Mouse (Mus musculus): ENCODE measurements at regions not wholly inside any gene's neighbourhood (a gene's known extent, or its start where the extent isn't known, plus 50 kb on each side); places are given as distances from the start of the nearest gene placed in this dataset.
"Not testable (repeated sequence)": the region's sequence is repeated elsewhere in the genome, so short reads cannot be mapped to it uniquely, and the experiment has no call there.

- Histone ChIP-seq H3K9me3 (no peaks in the 10 kb centered on the region), H3K36me3 (replicated peaks) (no peaks in the 10 kb centered on the region), H3K4me1 (peaks cover 12% of the 10 kb centered on the region), H3K27me3 (replicated peaks) (no peaks in the 10 kb centered on the region), H3K9ac (no peak overlapping the region), H3K27ac (peak overlapping the region; percentile 50; the same call in 1 of the 2 replicates), H3K4me3 (no peak overlapping the region), H3K4me2 (no peak overlapping the region)
- WGBS: 15% methylated on average over 1 of the region's 1 CpGs
- ATAC-seq (replicated peaks): peak; percentile 89
Observed at GRCm38 (mm10) chr10:25677889-25678288, 141.8 kb upstream of the Smlr1 start.

GRCm38 (mm10) chr10:25675368-25675767 lies 139.3 kb upstream of the Smlr1 start:
- Histone ChIP-seq H3K4me2 (no peak overlapping the region), H3K36me3 (replicated peaks) (no peaks in the 10 kb centered on the region), H3K9ac (no peak overlapping the region), H3K4me1 (peaks cover 12% of the 10 kb centered on the region), H3K27me3 (replicated peaks) (no peaks in the 10 kb centered on the region), H3K27ac (no peak overlapping the region), H3K9me3 (no peaks in the 10 kb centered on the region), H3K4me3 (no peak overlapping the region)
- no peak for ATAC-seq (replicated peaks)
- 78% methylated on average over 10 of the region's 10 CpGs for WGBS

DNA sequence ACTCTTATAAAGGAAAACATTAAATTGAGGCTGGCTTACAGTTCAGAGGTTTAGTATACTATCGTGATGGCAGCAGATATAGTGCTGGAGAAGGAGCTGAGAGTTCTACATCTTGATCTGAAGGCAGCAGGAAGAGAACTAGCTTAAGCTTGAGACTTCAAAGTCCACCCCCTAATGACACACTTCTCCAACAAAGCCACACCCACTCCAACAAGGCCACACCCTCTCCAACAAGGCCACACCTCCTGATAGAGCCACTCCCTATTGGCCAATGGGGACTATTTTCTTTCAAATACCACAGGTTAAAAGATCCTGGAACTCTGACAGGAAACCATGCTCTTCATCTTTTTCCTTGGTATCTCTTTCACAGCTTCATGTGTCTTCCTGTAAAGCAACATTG lies 134.0 kb upstream of the Smlr1 start:
- H3K27me3 ChIP-seq (replicated peaks): no peaks in the 10 kb centered on the region
- H3K4me1 ChIP-seq: no peaks in the 10 kb centered on the region
- no peak overlapping the region for H3K9ac ChIP-seq
- no peak overlapping the region for H3K4me3 ChIP-seq
- no peaks in the 10 kb centered on the region for H3K36me3 ChIP-seq (replicated peaks)
- WGBS: 91% methylated on average over 1 of the region's 1 CpGs
- no peak overlapping the region for H3K4me2 ChIP-seq
- H3K27ac ChIP-seq: no peak overlapping the region
- no peaks in the 10 kb centered on the region for H3K9me3 ChIP-seq
- no peak for ATAC-seq (replicated peaks)

- Histone ChIP-seq H3K4me1 (no peaks in the 10 kb centered on the region), H3K36me3 (replicated peaks) (no peaks in the 10 kb centered on the region), H3K27ac (no peak overlapping the region), H3K4me3 (no peak overlapping the region), H3K4me2 (no peak overlapping the region), H3K27me3 (replicated peaks) (no peaks in the 10 kb centered on the region), H3K9ac (no peak overlapping the region), H3K9me3 (no peaks in the 10 kb centered on the region)
- no peak; the same call in 1 of the 2 replicates for ATAC-seq (replicated peaks)
- WGBS: 72% methylated on average over 16 of the region's 16 CpGs
Observed at GRCm38 (mm10) chr10:25652742-25653563, 116.9 kb upstream of the Smlr1 start.

GRCm38 (mm10) chr10:25647740-25648139 lies 111.7 kb upstream of the Smlr1 start:
- H3K36me3 ChIP-seq (replicated peaks): no peaks in the 10 kb centered on the region
- no peak overlapping the region for H3K4me2 ChIP-seq
- no peaks in the 10 kb centered on the region for H3K9me3 ChIP-seq
- peaks cover under 1% of the 10 kb centered on the region; the same call in 1 of the 2 replicates for H3K4me1 ChIP-seq
- no peak overlapping the region for H3K4me3 ChIP-seq
- WGBS: 87% methylated on average over 1 of the region's 1 CpGs
- no peak for ATAC-seq (replicated peaks)
- H3K27me3 ChIP-seq (replicated peaks): no peaks in the 10 kb centered on the region
- H3K27ac ChIP-seq: no peak overlapping the region
- no peak overlapping the region for H3K9ac ChIP-seq

DNA sequence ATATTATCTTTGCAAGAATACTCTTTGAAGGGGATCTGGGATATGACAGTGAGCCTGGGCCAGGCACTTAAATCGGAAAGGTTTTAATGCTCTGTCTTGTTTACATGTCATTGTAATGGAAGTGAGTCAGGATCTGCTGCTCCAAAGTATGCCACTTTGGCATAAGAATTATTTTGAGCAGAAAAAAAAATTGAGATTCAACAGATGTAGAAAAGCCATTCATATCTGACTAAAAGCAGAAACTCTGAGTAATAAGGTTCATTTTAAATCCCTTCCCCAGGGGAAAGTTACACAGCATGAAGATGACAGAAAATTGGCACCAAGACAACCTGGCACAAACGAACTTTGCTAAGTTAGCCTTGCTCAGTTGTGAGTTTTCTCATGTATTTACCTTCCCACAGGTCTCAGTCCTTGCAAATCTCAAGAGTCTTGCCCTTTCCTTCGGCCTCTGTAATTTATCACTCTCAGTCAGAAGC lies 107.5 kb upstream of the Smlr1 start:
- ATAC-seq (replicated peaks): no peak
- Histone ChIP-seq H3K9ac (no peak overlapping the region), H3K36me3 (replicated peaks) (no peaks in the 10 kb centered on the region), H3K27me3 (replicated peaks) (no peaks in the 10 kb centered on the region), H3K27ac (no peak overlapping the region), H3K4me1 (peaks cover 8% of the 10 kb centered on the region; the same call in 1 of the 2 replicates), H3K4me2 (no peak overlapping the region), H3K4me3 (no peak overlapping the region), H3K9me3 (no peaks in the 10 kb centered on the region)
- 70% methylated on average over 3 of the region's 3 CpGs for WGBS

- H3K4me2 ChIP-seq: no peak overlapping the region
- no peaks in the 10 kb centered on the region for H3K36me3 ChIP-seq (replicated peaks)
- WGBS: 75% methylated on average over 9 of the region's 9 CpGs
- no peaks in the 10 kb centered on the region for H3K9me3 ChIP-seq
- ATAC-seq (replicated peaks): peak; percentile 79
- peaks cover 8% of the 10 kb centered on the region; the same call in 1 of the 2 replicates for H3K4me1 ChIP-seq
- no peak overlapping the region for H3K4me3 ChIP-seq
- H3K27me3 ChIP-seq (replicated peaks): no peaks in the 10 kb centered on the region
- no peak overlapping the region; the same call in 1 of the 2 replicates for H3K27ac ChIP-seq
- no peak overlapping the region for H3K9ac ChIP-seq
Observed at GRCm38 (mm10) chr10:25642079-25642696, 106.1 kb upstream of the Smlr1 start.

- H3K4me2 ChIP-seq: no peak overlapping the region
- no peak overlapping the region for H3K27ac ChIP-seq
- WGBS: 47% methylated on average over 4 of the region's 4 CpGs
- no peak overlapping the region for H3K4me3 ChIP-seq
- no peak overlapping the region for H3K9ac ChIP-seq
- no peaks in the 10 kb centered on the region for H3K4me1 ChIP-seq
- H3K36me3 ChIP-seq (replicated peaks): no peaks in the 10 kb centered on the region
- H3K9me3 ChIP-seq: no peaks in the 10 kb centered on the region
- peak; percentile 63; the same call in 1 of the 2 replicates for ATAC-seq (replicated peaks)
- H3K27me3 ChIP-seq (replicated peaks): no peaks in the 10 kb centered on the region
Observed at GRCm38 (mm10) chr10:25633058-25633614, 97.1 kb upstream of the Smlr1 start.

DNA sequence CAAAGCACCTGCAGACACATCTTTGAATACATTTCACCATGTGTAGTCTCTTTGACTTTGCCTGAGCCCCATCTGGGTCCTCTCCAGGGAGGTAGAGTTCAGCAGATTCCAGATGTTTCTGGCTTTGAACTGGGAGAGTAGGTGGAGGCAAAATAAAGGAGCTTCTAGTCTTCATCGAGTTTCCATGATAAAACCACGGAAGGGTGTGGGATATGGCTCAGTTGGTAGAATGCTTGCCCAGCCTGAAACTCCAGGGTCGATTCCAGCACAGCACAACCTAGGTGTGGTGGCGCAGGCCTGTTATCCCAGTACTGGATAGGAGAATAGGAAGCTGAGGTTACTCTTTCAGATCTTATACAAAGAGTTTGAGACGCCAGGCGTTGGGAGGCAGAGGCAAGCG lies 96.2 kb upstream of the Smlr1 start:
- Histone ChIP-seq H3K27me3 (replicated peaks) (no peaks in the 10 kb centered on the region), H3K4me2 (no peak overlapping the region), H3K4me1 (no peaks in the 10 kb centered on the region), H3K36me3 (replicated peaks) (no peaks in the 10 kb centered on the region), H3K27ac (no peak overlapping the region), H3K9ac (no peak overlapping the region), H3K4me3 (no peak overlapping the region), H3K9me3 (no peaks in the 10 kb centered on the region)
- ATAC-seq (replicated peaks): no peak
- 88% methylated on average over 7 of the region's 7 CpGs for WGBS

GRCm38 (mm10) chr10:25622585-25622984 lies 86.5 kb upstream of the Smlr1 start:
- peak; percentile 48 for ATAC-seq (replicated peaks)
- Histone ChIP-seq H3K27ac (peak overlapping the region; percentile 72; the same call in 1 of the 2 replicates), H3K4me2 (no peak overlapping the region), H3K27me3 (replicated peaks) (no peaks in the 10 kb centered on the region), H3K9me3 (no peaks in the 10 kb centered on the region), H3K4me1 (peaks cover 16% of the 10 kb centered on the region), H3K9ac (no peak overlapping the region), H3K36me3 (replicated peaks) (no peaks in the 10 kb centered on the region), H3K4me3 (no peak overlapping the region)
- WGBS: 50% methylated on average over 5 of the region's 5 CpGs

- peak; percentile 59 for ATAC-seq (replicated peaks)
- not testable (repeated sequence) for H3K36me3 ChIP-seq (replicated peaks); H3K4me3 ChIP-seq; H3K9ac ChIP-seq; H3K27me3 ChIP-seq (replicated peaks); H3K9me3 ChIP-seq
- Histone ChIP-seq H3K27ac (peak overlapping the region; percentile 72), H3K4me2 (peak overlapping the region; percentile 24; the same call in 1 of the 2 replicates), H3K4me1 (peaks cover 16% of the 10 kb centered on the region)
- 39% methylated on average over 1 of the region's 1 CpGs for WGBS
Observed at GRCm38 (mm10) chr10:25621747-25622134, 85.7 kb upstream of the Smlr1 start.

GRCm38 (mm10) chr10:25620939-25621746 lies 85.1 kb upstream of the Smlr1 start:
- ATAC-seq (replicated peaks): peak; percentile 91
- WGBS: 23% methylated on average over 10 of the region's 10 CpGs
- H3K9me3 ChIP-seq: no peaks in the 10 kb centered on the region
- H3K4me1 ChIP-seq: peaks cover 16% of the 10 kb centered on the region
- H3K4me3 ChIP-seq: no peak overlapping the region
- peak overlapping the region; percentile 72 for H3K27ac ChIP-seq
- peak overlapping the region; percentile 24 for H3K4me2 ChIP-seq
- no peaks in the 10 kb centered on the region for H3K36me3 ChIP-seq (replicated peaks)
- H3K9ac ChIP-seq: no peak overlapping the region
- no peaks in the 10 kb centered on the region for H3K27me3 ChIP-seq (replicated peaks)
